Mouse (Mus musculus) midbrain, embryonic 10.5 days (tissue): ENCODE measurements around the gene Erc2. TPM values are rescaled to one million over a fixed set of nuclear protein-coding genes. Genes with fewer than 3 reads are reported as not detected.

Source experiments
- DNase-seq: peaks from one replicate; pipeline ENCODE4 v3.0.0-alpha.2; 2017; ENCODE audit warnings: low spot score
- H3K27ac ChIP-seq: fragments of 300-500 bp; sonication (generic); replicated peaks from 2 replicates; pipeline ENCODE4 v1.5.1; 2016; ENCODE audit warnings: mild to moderate bottlenecking
- H3K27me3 ChIP-seq: fragments of 300-500 bp; sonication (generic); 2 replicates; pipeline ENCODE4 v1.6.1; 2016; ENCODE audit warnings: low read depth, mild to moderate bottlenecking; ENCODE audit not compliant: poor library complexity, severe bottlenecking
- H3K36me3 ChIP-seq: fragments of 300-500 bp; sonication (generic); 2 replicates; pipeline ENCODE4 v1.6.1; 2016; ENCODE audit warnings: mild to moderate bottlenecking, moderate library complexity
- H3K4me1 ChIP-seq: fragments of 300-500 bp; sonication (generic); 2 replicates; pipeline ENCODE4 v1.6.1; 2016
- H3K4me3 ChIP-seq: fragments of 300-500 bp; sonication (generic); 2 replicates; pipeline ENCODE4 v1.5.1; 2016; ENCODE audit warnings: mild to moderate bottlenecking, moderate library complexity
- H3K9me3 ChIP-seq: fragments of 300-500 bp; sonication (generic); replicated peaks from 2 replicates; pipeline ENCODE4 v1.6.1; 2016; ENCODE audit warnings: mild to moderate bottlenecking
- WGBS: fragments of 180-500 bp; shearing (Covaris S2); methylation state at CpG from one replicate; pipeline ENCODE4 v1.1.7; 2016; 5-methylcytosine and 5-hydroxymethylcytosine counted together
- polyA plus RNA-seq: library from polyadenylated mRNA; unstranded; fragments of >200 nt; fragmentation: Nextera tagmentation; extraction: Ambion mirVana; gene quantifications from 2 replicates; pipeline ENCODE4 v1.2.1, GENCODE M21; 2016

Erc2 gene
- polyA plus RNA-seq, 1 experiment from 2014 or later: 9.2 TPM

DNA sequence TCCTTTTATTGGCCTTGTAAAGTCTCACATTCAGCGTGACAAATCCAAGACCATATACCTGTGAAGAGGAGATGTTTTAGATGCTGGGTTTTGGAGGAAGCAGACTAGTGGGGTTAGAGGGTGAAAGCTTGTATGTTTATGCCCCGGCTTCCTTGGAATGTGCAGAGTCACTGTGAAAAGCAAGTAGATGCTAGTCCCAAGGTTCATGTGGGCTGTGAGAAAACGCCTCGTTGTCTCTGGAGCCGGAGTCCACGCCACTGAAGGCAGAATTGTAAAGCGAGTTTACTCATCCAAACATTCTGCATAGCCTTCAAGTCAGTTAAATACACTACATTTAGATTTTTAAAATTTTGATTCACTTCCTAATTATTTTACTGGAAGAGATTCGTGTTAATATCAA lies 748.5 kb downstream of the Erc2 start:
- no peak overlapping the region for H3K4me3 ChIP-seq
- peaks cover 100% of the 10 kb centered on the region for H3K27me3 ChIP-seq
- no peaks in the 10 kb centered on the region for H3K36me3 ChIP-seq
- 78% methylated on average over 8 of the region's 8 CpGs for whole genome bisulfite sequencing
- no peaks in the 10 kb centered on the region for H3K9me3 ChIP-seq
- DNase-seq: no peak
- H3K27ac ChIP-seq: no peak overlapping the region
- peaks cover 14% of the 10 kb centered on the region for H3K4me1 ChIP-seq

DNA sequence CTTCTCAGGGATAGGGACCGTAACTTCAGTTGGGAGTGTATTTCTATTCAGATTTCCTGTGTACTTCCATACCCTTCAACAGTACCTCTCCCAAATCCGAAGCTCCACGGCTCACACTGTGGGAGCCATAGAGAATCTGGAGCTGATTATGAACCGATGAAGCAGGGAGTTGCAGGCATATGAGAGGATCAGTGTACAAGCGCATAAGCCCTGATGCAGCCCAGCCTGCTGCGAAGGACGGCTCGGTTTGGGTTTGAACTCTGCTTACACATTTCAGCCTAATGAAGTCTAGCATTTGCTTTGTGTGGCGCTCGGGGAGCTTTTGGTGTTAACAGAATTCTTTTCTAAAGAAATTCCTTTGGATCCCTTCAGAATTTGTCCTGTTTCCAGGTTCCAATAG lies 749.4 kb downstream of the Erc2 start:
- Histone ChIP-seq H3K27me3 (peaks cover 97% of the 10 kb centered on the region), H3K4me1 (peaks cover 23% of the 10 kb centered on the region), H3K36me3 (no peaks in the 10 kb centered on the region), H3K9me3 (no peaks in the 10 kb centered on the region), H3K27ac (no peak overlapping the region), H3K4me3 (no peak overlapping the region)
- 87% methylated on average over 10 of the region's 10 CpGs for WGBS
- DNase-seq: no peak

DNA sequence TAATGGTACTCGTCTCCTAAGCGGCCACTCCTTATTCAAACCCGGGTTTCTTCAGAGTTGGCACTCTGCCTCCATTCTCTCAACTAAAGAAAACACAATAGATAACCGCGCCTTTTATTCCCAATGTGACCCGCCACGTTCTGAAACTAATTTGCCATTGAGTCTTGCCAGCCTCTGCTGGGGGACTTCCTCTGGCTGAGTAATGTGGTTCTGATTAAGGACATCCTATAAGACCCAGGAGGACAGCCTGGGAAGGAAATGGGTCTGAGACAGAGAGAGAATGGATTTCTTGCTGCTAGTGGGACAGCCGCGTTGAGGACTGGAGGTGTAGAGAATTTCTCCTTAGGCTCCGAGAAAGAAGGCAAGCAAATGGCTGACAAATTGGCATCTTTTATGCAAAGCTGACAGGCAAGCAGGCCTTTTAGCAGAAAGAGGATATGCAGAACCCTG lies 753.4 kb downstream of the Erc2 start:
- WGBS: 42% methylated on average over 10 of the region's 10 CpGs
- peaks cover 35% of the 10 kb centered on the region for H3K4me1 ChIP-seq
- no peaks in the 10 kb centered on the region for H3K36me3 ChIP-seq
- H3K4me3 ChIP-seq: no peak overlapping the region
- no peaks in the 10 kb centered on the region for H3K9me3 ChIP-seq
- peak; percentile 27 for DNase-seq
- H3K27ac ChIP-seq: no peak overlapping the region
- peaks cover 97% of the 10 kb centered on the region for H3K27me3 ChIP-seq

DNA sequence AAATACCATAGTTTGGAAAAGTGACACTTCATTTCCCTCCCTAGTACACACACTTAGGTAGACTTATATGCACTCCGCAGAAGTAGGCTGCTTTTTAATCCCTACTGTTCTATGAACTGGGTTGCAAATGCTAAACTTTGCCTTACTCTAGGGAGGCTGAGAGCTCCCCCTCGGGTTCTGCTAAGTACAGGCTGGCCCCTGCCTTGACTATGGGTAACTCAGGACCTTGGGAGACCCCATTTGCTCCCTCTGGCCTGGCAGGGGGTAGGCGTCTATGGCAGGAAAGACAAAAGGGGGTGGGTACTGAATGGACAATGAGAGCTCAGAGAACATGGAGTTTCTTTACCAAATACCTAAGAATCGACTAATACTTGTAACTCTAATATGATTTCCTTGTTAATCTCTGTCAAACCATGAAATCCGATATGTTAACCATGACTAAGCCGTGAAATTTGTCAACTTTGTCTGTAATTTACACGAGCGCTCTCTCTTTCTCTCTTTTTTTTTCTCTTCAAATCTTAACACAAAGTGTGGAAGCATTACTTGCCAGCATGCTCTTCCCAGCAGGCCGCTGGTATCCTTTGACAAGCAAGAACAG lies 754.1 kb downstream of the Erc2 start:
- Histone ChIP-seq H3K4me1 (peaks cover 32% of the 10 kb centered on the region), H3K27ac (0 out of 2 replicates have a peak overlapping the region, but pooled peaks have one; percentile 42), H3K9me3 (no peaks in the 10 kb centered on the region), H3K27me3 (peaks cover 97% of the 10 kb centered on the region), H3K36me3 (no peaks in the 10 kb centered on the region), H3K4me3 (no peak overlapping the region)
- WGBS: 45% methylated on average over 9 of the region's 9 CpGs
- peak; percentile 28 for DNase-seq

DNA sequence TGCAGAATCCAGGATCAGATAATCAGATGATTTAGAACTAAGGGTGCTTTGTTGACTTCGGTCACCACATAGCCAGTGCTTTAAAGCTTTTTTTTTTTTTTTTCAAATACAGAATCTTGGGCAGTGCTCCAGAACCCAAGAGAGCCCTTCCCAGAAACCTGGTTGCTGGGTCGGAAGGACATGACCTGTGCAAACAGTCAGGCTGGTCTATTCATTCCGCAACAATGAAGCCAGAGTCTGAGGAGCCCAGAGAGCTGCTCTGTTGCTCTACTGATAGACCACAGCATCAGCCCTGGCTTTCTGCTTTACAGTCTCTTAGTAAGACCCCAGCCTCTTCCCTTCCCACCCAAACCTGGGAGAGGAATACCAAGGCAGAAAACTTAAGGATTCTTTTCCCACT lies 755.3 kb downstream of the Erc2 start:
- Histone ChIP-seq H3K4me1 (peaks cover 37% of the 10 kb centered on the region), H3K27ac (no peak overlapping the region), H3K4me3 (no peak overlapping the region), H3K36me3 (no peaks in the 10 kb centered on the region), H3K9me3 (no peaks in the 10 kb centered on the region), H3K27me3 (peaks cover 97% of the 10 kb centered on the region)
- DNase-seq: no peak
- WGBS: 68% methylated on average over 3 of the region's 3 CpGs

DNA sequence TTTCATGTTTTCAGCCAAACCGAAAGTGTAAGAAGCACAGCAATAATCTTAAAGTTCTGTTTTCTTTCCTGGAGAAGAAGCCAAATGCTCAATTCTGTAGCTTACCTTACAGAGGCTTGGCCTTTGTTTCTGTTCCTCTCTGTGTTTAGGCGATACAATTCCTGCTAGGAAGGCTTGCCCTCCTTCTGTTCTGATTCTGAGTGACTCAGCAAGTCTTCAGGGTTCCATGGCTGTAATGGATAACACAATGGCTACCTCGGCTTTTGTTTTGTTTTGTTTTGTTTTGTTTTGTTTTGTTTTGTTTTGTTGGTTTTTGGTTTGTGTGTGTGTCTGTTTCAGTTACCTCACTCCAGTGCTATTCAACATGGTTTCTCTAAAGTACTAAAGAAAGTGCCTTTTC lies 757.9 kb downstream of the Erc2 start:
- no peak overlapping the region for H3K4me3 ChIP-seq
- peaks cover 40% of the 10 kb centered on the region for H3K4me1 ChIP-seq
- WGBS: 59% methylated on average over 3 of the region's 3 CpGs
- H3K27ac ChIP-seq: no peak overlapping the region
- peaks cover 97% of the 10 kb centered on the region for H3K27me3 ChIP-seq
- no peak for DNase-seq
- H3K36me3 ChIP-seq: no peaks in the 10 kb centered on the region
- H3K9me3 ChIP-seq: no peaks in the 10 kb centered on the region

DNA sequence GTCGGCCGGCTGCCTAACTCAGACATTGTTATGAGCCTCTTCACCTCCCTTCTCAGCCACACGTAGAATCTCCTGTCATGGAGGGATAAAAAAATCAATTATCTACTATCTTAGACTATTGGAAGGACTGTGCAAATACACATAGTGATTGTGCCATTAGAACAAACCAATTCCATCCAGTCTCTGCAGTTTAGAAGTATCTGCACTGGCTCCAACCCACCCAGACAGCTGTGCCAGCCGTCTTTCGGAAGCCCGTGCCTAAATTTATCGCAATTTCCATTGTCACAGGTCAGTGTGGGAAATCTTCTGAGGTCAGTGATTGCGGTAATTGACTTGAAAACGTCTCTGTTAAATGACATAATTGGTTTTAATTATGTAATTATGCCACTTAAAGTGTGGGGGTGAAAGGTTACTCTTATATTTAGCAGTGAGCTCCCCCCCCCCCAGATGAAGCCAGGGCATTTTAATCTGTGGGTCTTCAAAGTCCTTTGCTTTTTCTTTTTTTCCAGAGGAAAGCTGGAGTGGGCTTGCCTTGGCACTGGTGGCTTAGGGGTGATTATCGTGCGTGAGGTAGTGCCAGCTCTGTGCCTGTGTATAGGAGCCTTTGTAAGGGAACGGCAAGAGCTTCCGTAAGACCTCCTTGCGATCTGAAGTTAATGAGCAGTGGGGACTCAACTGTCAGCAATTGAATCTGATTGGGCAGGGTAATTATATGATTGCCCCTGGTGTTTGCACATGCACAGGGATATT lies 759.7 kb downstream of the Erc2 start:
- Histone ChIP-seq H3K4me3 (no peak overlapping the region), H3K4me1 (peaks cover 21% of the 10 kb centered on the region), H3K27ac (no peak overlapping the region), H3K9me3 (no peaks in the 10 kb centered on the region), H3K36me3 (no peaks in the 10 kb centered on the region), H3K27me3 (peaks cover 100% of the 10 kb centered on the region)
- no peak for DNase-seq
- 77% methylated on average over 14 of the region's 14 CpGs for WGBS

DNA sequence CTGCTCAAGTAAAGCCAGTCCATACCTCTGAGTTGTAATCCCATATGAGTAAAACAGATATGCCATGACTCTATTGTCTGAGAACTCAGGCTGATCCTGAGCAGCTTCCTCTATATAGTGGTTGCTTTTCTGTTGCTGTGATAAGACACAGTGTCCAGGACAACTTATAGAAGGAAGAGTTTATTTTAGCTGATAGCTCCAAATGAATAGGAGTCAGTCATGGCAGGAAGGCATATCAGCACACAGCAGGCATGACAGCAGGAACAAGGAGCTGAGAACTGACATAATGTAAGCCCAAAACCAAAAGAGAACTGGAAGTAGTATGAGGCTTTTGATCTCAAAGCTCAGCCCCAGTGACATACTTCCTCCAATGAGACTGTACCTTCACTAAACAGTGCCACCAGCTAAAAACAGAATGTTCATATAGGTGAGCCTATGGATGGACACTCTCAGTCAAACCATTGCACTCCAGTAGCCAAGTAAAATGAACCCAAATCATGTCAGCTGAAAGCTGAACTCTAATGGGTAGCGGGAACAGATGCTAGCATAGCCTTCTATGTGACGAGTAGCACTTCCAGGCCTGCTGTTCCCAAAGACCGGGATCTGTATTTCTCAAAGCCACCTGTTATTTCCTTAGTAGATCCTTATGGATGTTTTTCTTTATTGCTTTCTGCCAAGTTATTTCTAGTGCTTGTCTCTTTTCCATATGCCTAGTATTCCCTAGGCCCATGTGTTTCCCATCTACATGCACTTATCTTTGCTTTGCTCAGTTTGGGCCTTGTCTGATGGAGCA lies 764.8 kb downstream of the Erc2 start:
- DNase-seq: no peak
- no peaks in the 10 kb centered on the region for H3K9me3 ChIP-seq
- 94% methylated on average over 3 of the region's 3 CpGs for WGBS
- H3K27me3 ChIP-seq: peaks cover 54% of the 10 kb centered on the region
- no peak overlapping the region for H3K4me3 ChIP-seq
- no peaks in the 10 kb centered on the region for H3K36me3 ChIP-seq
- no peak overlapping the region for H3K27ac ChIP-seq
- peaks cover 6% of the 10 kb centered on the region; the same call in 1 of the 2 replicates for H3K4me1 ChIP-seq

DNA sequence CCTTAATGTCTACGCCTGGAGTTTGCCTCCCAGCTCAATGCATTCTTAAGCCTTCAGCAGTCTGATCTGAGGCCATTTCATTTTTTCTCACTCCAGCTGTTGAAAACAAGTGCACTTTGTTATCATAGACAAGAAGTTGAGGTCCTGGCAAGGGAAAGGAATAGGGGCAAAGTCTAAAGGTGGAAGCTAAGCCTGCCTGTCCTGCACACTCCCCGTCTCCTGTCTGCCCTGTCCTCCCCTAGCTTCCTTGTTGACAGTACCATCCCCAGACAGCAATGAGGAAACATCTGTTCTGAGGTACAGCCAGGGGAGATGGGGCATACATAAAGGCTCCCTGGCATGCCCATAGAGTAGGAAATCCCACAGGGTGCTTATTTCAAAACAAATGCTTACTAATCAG lies 776.7 kb downstream of the Erc2 start:
- 86% methylated on average over 2 of the region's 2 CpGs for WGBS
- no peak overlapping the region for H3K27ac ChIP-seq
- H3K4me3 ChIP-seq: no peak overlapping the region
- no peaks in the 10 kb centered on the region for H3K9me3 ChIP-seq
- no peaks in the 10 kb centered on the region for H3K27me3 ChIP-seq
- H3K4me1 ChIP-seq: no peaks in the 10 kb centered on the region
- no peak for DNase-seq
- no peaks in the 10 kb centered on the region for H3K36me3 ChIP-seq

DNA sequence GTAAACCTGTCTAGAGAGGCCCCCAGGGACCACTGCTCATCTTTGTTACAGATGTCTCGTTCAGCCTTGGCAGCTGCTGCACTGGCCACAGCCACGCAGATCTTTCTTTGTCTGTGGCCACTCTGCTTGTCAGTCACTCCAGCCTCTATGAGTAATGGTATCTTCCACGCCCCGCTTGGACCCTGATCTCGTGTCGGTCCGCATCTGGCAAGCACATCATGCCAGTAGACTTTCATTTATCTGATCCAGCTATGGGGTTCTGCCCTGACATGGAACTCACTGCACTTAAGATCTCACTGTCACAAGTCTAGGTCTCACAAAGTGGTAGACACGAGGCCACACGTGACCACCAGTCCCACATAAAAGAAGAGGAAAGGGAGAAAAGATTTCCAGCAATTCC lies 777.7 kb downstream of the Erc2 start:
- no peak for DNase-seq
- WGBS: 92% methylated on average over 9 of the region's 9 CpGs
- H3K4me1 ChIP-seq: peaks cover 5% of the 10 kb centered on the region; the same call in 1 of the 2 replicates
- no peaks in the 10 kb centered on the region for H3K9me3 ChIP-seq
- H3K27me3 ChIP-seq: no peaks in the 10 kb centered on the region
- no peaks in the 10 kb centered on the region for H3K36me3 ChIP-seq
- H3K27ac ChIP-seq: no peak overlapping the region
- no peak overlapping the region for H3K4me3 ChIP-seq

DNA sequence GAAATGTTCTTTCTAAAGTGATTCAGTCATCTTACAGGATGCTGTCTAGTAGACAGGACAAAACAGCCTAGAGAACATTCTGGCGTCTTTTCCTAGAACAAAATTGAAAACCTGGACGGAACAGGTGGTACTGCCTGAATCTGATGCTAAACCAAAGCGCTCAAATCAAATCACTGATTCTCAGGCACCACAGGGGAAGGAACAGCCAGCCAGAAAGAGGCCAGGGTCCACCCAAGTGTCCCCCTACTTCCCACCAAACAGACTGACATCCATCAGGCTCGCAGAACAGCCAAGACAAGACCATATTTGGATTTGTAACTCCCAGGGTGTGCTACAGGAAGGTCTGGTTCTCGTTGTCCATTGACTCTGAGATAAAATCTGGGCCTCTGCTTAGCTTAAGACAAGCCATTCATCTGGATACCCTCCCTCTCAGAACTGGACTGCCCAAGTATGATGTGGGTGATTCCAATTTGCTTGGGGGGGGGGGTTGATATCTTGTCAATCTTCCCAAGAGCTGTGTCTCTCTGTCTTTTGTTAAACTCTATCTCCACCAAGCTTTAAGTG lies 783.1 kb downstream of the Erc2 start:
- Histone ChIP-seq H3K4me3 (no peak overlapping the region), H3K27me3 (peaks cover 14% of the 10 kb centered on the region; the same call in 1 of the 2 replicates), H3K27ac (no peak overlapping the region), H3K36me3 (no peaks in the 10 kb centered on the region), H3K4me1 (peaks cover 5% of the 10 kb centered on the region; the same call in 1 of the 2 replicates), H3K9me3 (no peaks in the 10 kb centered on the region)
- no peak for DNase-seq
- 87% methylated on average over 5 of the region's 5 CpGs for WGBS

DNA sequence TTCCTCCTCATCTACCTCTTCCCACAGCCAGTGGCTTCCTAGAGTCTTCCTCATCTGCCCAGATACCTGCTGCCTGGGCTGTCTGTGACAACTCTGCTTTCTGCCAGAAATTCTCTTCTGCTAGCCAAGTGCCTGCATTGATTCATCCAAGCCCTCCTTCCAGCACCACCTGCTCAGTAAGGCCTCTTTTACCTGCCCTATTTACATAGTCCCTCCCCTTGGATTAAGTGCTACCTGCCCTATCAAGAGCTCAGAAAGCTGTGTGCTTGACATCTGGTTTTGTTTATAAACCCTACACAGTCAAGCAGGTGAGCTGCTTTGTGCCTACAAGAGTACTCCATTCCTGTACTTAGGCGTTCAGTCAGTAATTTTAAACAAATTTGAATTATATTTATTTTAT lies 787.2 kb downstream of the Erc2 start:
- 87% methylated on average over 1 of the region's 1 CpGs for WGBS

More for the DNA sequence above, 787.2 kb downstream of the Erc2 start:
- Histone ChIP-seq H3K9me3 (no peaks in the 10 kb centered on the region), H3K27ac (no peak overlapping the region), H3K4me1 (peaks cover 12% of the 10 kb centered on the region), H3K36me3 (no peaks in the 10 kb centered on the region), H3K27me3 (peaks cover 24% of the 10 kb centered on the region; the same call in 1 of the 2 replicates), H3K4me3 (no peak overlapping the region)
- DNase-seq: no peak
